Mouse (Mus musculus) intestine, postnatal 0 days (tissue): Measurements from ENCODE around the gene Adgrf3. TPM values are rescaled to one million over a fixed set of nuclear protein-coding genes. Genes with fewer than 3 reads are reported as not detected.
"Not testable (repeated sequence)": the region's sequence is repeated elsewhere in the genome, so short reads cannot be mapped to it uniquely, and the experiment has no call there.

Experiments used
- ATAC-seq: fragments of 200-750 bp; cut with Nextera tagmentation; 2 replicates; pipeline ENCODE4 v1.8.0; 2017; ENCODE audit warnings: mild to moderate bottlenecking, moderate TSS enrichment, moderate library complexity
- H3K27ac ChIP-seq: fragments of 300-500 bp; sonication (generic); 2 replicates; pipeline ENCODE4 v1.5.1; 2014; ENCODE audit warnings: mild to moderate bottlenecking, low read depth, low read length, moderate library complexity
- H3K27me3 ChIP-seq: fragments of 300-500 bp; sonication (generic); replicated peaks from 2 replicates; pipeline ENCODE4 v1.6.1; 2014; ENCODE audit warnings: low read length, mixed read lengths; ENCODE audit not compliant: control insufficient read depth, insufficient read depth
- H3K36me3 ChIP-seq: fragments of 300-500 bp; sonication (generic); 2 replicates; pipeline ENCODE4 v1.6.1; 2014; ENCODE audit warnings: mild to moderate bottlenecking, moderate library complexity; ENCODE audit not compliant: control insufficient read depth, insufficient read depth
- H3K4me1 ChIP-seq: fragments of 300-500 bp; sonication (generic); replicated peaks from 2 replicates; pipeline ENCODE4 v1.6.1; 2014; ENCODE audit warnings: antibody characterized with exemption, low read length, mixed read lengths; ENCODE audit not compliant: control insufficient read depth, insufficient read depth
- H3K4me2 ChIP-seq: fragments of 300-500 bp; sonication (generic); replicated peaks from 2 replicates; pipeline ENCODE4 v1.6.1; 2014; ENCODE audit warnings: low read depth, mild to moderate bottlenecking, moderate library complexity
- H3K4me3 ChIP-seq: fragments of 300-500 bp; sonication (generic); 2 replicates; pipeline ENCODE4 v1.5.1; 2014; ENCODE audit warnings: low read depth, low read length
- H3K9ac ChIP-seq: fragments of 300-500 bp; sonication (generic); 2 replicates; pipeline ENCODE4 v1.6.1; 2014; ENCODE audit warnings: mild to moderate bottlenecking, low read depth, low read length
- H3K9me3 ChIP-seq: fragments of 300-500 bp; sonication (generic); 2 replicates; pipeline ENCODE4 v1.6.1; 2016; ENCODE audit warnings: mixed run types; ENCODE audit not compliant: control insufficient read depth
- CTCF ChIP-seq: sonication (generic); IDR thresholded peaks from 2 replicates; pipeline ENCODE4 v1.5.1; 2016; ENCODE audit warnings: low read depth, mild to moderate bottlenecking, control low read depth, antibody characterized with exemption, moderate library complexity
- WGBS: fragments of 180-500 bp; shearing (Covaris S2); extraction: QIAGEN DNeasy Blood & Tissue Kit; methylation state at CpG from one replicate; pipeline ENCODE4 v1.1.7; 2014; 5-methylcytosine and 5-hydroxymethylcytosine counted together
- polyA plus RNA-seq: library from polyadenylated mRNA; unstranded; fragments of >200 nt; fragmentation: Nextera tagmentation; extraction: Ambion mirVana; gene quantifications from 2 replicates; pipeline ENCODE4 v1.2.1, GENCODE M21; 2015

The Adgrf3 gene
- polyA plus RNA-seq, 1 experiment from 2014 or later = 0.07 TPM

GRCm38 (mm10) chr5:30230901-30231300 is 25.4 kb upstream of the Adgrf3 start:
- Histone ChIP-seq H3K36me3 (no peaks in the 10 kb centered on the region), H3K9ac (no peak overlapping the region), H3K9me3 (no peaks in the 10 kb centered on the region), H3K27me3 (no peaks in the 10 kb centered on the region), H3K4me2 (no peak overlapping the region), H3K4me3 (no peak overlapping the region), H3K4me1 (peaks cover 2% of the 10 kb centered on the region), H3K27ac (peak overlapping the region; percentile 35; the same call in 1 of the 2 replicates)
- ATAC-seq = no peak
- WGBS = 72% methylated on average over 4 of the region's 4 CpGs
- peak; percentile 74 for TF ChIP-seq CTCF

DNA sequence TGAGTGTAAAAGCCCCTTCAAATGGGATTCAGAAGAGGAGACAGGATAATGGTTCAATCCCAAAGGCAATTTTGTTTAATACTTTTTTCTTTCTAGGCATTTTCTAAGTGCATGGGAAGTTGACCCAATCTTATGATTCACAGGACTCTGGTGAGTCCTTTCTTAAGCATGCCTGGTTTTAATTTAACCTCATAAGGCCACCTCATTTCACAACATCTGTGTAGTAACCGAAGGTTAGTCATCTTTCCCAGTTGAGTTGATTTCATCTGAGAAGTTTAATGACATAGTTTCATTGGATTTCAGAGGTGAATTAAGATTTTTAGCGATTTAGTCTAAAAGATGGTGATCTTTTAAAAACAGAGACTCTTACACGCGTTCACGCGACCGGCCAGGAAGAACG is 17.2 kb upstream of the Adgrf3 start:
- no peak for ATAC-seq
- H3K27ac ChIP-seq = no peak overlapping the region
- H3K9me3 ChIP-seq = no peaks in the 10 kb centered on the region
- no peak overlapping the region for H3K4me3 ChIP-seq
- no peaks in the 10 kb centered on the region for H3K36me3 ChIP-seq
- H3K4me2 ChIP-seq = no peak overlapping the region
- H3K9ac ChIP-seq = no peak overlapping the region
- TF ChIP-seq CTCF = no peak
- no peaks in the 10 kb centered on the region for H3K27me3 ChIP-seq
- H3K4me1 ChIP-seq = no peaks in the 10 kb centered on the region
- 96% methylated on average over 8 of the region's 8 CpGs for WGBS

- Histone ChIP-seq H3K4me3 (no peak overlapping the region), H3K27me3 (no peaks in the 10 kb centered on the region), H3K4me1 (no peaks in the 10 kb centered on the region), H3K9ac (no peak overlapping the region), H3K36me3 (no peaks in the 10 kb centered on the region), H3K9me3 (no peaks in the 10 kb centered on the region), H3K4me2 (no peak overlapping the region), H3K27ac (no peak overlapping the region)
- ATAC-seq = peak; percentile 73
- TF ChIP-seq CTCF = no peak
- WGBS = 68% methylated on average over 8 of the region's 8 CpGs
Observed at GRCm38 (mm10) chr5:30220666-30221065, 15.1 kb upstream of the Adgrf3 start.

DNA sequence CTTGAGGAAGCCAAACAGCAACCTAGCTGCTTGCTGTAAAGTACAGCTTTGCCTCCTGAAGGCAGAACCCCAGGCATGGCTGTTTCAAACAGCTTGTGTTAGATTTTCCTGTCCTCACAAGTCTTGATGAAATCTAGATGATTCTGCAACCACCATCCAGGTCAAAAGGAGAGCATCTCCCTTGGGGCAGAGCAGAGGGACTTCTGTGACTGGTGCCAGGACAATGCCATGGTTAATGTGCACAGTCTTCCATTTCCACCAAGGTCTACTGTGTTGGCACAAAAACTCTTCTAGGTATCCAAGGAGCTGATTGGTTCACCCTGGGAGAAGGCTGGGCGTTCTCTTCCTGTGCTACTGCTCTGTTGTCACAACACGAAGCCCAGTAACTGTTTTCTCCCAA is 14.2 kb upstream of the Adgrf3 start:
- Histone ChIP-seq H3K9ac (no peak overlapping the region), H3K27ac (no peak overlapping the region), H3K36me3 (no peaks in the 10 kb centered on the region), H3K27me3 (no peaks in the 10 kb centered on the region), H3K4me1 (no peaks in the 10 kb centered on the region), H3K4me3 (no peak overlapping the region), H3K4me2 (no peak overlapping the region), H3K9me3 (no peaks in the 10 kb centered on the region)
- no peak for TF ChIP-seq CTCF
- ATAC-seq = no peak
- 94% methylated on average over 2 of the region's 2 CpGs for WGBS

DNA sequence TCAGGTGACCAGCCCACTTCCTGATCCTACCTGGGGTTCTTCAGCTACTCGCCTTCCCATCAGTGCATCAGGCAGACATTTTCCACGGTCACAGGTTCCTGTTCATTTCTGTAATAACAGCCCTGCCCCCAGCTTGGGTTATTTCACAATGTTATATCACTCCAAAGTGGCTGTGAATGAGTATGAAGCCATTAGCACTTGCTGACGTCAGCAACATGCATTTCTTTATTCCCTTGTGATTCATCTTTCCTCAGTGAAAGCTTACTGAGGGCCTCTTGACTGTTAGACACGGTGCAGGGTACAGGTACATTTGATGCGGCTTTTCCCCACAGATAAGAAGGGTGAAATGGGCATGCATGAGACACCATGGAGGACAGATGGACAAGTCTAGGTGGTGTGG is 10.4 kb upstream of the Adgrf3 start:
- no peak for TF ChIP-seq CTCF
- Histone ChIP-seq H3K27me3 (no peaks in the 10 kb centered on the region), H3K4me3 (no peak overlapping the region), H3K4me1 (no peaks in the 10 kb centered on the region), H3K27ac (no peak overlapping the region), H3K36me3 (no peaks in the 10 kb centered on the region), H3K9ac (no peak overlapping the region), H3K4me2 (no peak overlapping the region), H3K9me3 (no peaks in the 10 kb centered on the region)
- WGBS = 51% methylated on average over 5 of the region's 5 CpGs
- ATAC-seq = peak; percentile 64

GRCm38 (mm10) chr5:30214889-30215288 is 9.4 kb upstream of the Adgrf3 start:
- WGBS = 7% methylated on average over 4 of the region's 4 CpGs
- H3K4me2 ChIP-seq = no peak overlapping the region
- TF ChIP-seq CTCF = peak; percentile 85
- no peak for ATAC-seq
- no peak overlapping the region for H3K9ac ChIP-seq
- H3K9me3 ChIP-seq = no peaks in the 10 kb centered on the region
- no peaks in the 10 kb centered on the region for H3K27me3 ChIP-seq
- H3K27ac ChIP-seq = no peak overlapping the region
- no peaks in the 10 kb centered on the region for H3K4me1 ChIP-seq
- H3K4me3 ChIP-seq = no peak overlapping the region
- no peaks in the 10 kb centered on the region for H3K36me3 ChIP-seq

GRCm38 (mm10) chr5:30210758-30211157 is 5.2 kb upstream of the Adgrf3 start:
- ATAC-seq, H3K4me3 ChIP-seq, H3K4me2 ChIP-seq, H3K9ac ChIP-seq, H3K36me3 ChIP-seq, H3K27ac ChIP-seq, H3K4me1 ChIP-seq, H3K27me3 ChIP-seq, H3K9me3 ChIP-seq: not testable (repeated sequence)
- peak; percentile 34 for TF ChIP-seq CTCF
- WGBS = 89% methylated on average over 5 of the region's 5 CpGs
